Mouse (Mus musculus): Measurements from ENCODE around the gene Polr2a.
"Not testable (repeated sequence)": the region's sequence is repeated elsewhere in the genome, so short reads cannot be mapped to it uniquely, and the experiment has no call there.

The Polr2a gene

GRCm38 (mm10) chr11:69704613-69705010, 53.8 kb downstream of the Polr2a start:
- no peak for DNase-seq (ENCODE audit: low read depth)

DNA sequence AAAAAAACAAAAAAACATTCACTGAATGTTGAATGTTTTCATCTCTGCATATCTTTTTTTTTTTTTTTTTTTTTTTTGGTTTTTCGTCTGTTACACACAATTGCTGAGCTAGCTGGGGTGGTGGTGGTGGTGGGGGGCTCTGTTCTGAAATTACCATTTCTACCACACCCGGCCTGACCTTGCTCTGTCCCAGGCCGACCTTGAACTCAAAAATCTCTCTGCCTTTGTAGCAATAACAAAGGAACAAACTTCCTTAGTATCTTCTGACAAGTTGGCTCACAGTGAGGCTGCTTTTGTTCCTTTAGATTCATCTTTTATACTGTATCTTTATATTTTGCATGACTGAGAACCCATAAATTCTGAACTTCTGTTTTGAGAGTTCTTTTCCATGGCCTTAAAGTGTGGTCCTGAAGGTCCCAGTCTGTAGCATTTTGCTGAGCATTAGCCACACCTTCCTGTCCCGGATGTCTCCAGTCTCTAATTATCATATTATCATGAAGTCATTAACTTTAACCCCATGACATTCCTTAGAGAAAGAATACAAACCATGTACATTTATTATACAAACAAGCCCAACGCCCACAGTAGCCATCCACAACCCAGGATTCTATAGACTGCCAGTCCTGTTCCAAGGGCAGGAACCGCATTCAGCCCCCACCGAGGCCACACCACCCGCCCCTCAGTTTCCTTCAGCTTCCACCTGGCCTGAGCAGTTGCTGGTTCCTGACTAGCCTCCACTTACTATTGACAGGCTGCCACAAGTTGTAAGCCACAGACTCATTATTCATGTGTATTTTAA, 54.4 kb downstream of the Polr2a start:
- DNase-seq (ENCODE audit: low read depth): no peak

- not testable (repeated sequence) for DNase-seq (ENCODE audit: low read depth)
Measured at GRCm38 (mm10) chr11:69703381-69703780, 55.1 kb downstream of the Polr2a start.

- not testable (repeated sequence) for DNase-seq (ENCODE audit: low read depth)
Measured at GRCm38 (mm10) chr11:69702886-69703285, 55.6 kb downstream of the Polr2a start.

DNA sequence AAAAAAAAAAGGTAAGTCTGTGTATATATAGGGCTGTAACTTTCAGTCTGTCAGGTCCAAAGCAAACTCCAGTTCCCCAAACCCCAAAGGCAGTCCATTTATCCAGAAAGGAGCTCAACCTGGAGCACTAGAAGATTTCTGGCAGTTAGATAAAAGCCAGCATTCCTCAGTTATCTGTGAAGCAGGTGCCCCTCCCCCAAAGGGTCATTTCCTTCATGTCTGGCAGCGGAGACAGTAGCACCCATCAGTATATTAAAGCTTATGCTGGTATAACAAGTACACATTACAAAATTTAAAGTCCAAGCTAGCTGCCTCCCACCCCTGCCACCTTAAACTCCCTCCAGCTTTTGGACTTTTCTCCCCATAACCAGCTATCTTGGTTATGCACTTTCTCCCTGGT, 58.8 kb downstream of the Polr2a start:
- no peak for DNase-seq (ENCODE audit: low read depth)

GRCm38 (mm10) chr11:69698574-69698973, 59.9 kb downstream of the Polr2a start:
- DNase-seq (ENCODE audit: low read depth): peak; percentile 37

DNA sequence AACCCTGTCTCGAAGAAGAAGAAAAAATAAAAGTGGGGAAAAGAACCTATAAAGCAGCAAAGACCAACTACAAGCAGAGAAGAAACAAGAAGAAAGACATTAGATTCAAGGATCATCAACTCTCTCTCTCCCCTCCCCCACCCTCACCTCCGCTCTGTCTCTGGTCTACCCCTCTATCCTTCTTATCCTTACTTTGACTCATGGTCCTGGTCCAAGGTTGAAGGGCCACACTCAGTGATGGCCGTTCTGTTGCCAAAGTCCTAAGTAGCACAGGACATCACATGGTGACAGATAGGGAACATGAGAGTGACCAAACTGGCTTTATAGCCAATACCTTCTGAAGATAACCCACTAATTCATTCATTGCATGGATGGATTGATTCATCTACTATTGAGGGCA, 61.0 kb downstream of the Polr2a start:
- DNase-seq (ENCODE audit: low read depth): no peak

- DNase-seq (ENCODE audit: low read depth): no peak
Measured at GRCm38 (mm10) chr11:69695361-69696181, 62.9 kb downstream of the Polr2a start, which contains the start of the genes Tnfsf12 and Tnfsfm13. Tnfsf12 (minus strand) TSS chr11:69695849. Tnfsfm13 (minus strand) TSS chr11:69696098.

- DNase-seq (ENCODE audit: low read depth): no peak
Measured at GRCm38 (mm10) chr11:69695046-69695360, 63.4 kb downstream of the Polr2a start.

GRCm38 (mm10) chr11:69693421-69693965, 64.9 kb downstream of the Polr2a start:
- no peak for DNase-seq (ENCODE audit: low read depth)

DNA sequence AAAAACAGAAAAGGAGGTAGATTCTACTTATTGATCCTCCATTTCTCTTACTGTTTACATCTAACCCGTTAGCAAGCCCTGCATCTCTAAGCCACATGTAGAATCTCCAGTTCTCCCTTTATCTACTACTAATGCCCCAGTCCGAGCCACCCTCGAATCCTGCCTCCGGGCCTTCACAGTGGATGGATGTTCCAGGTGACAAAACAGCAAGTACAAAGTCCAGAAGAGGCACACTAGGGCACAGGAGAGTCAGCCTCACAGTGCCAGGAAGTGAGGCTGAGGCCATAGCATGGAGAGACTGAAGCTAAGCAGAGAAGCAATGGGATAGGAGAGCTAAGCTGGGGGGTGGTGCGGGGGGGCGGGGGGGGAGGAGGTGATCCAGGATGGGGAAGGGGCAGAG, 65.6 kb downstream of the Polr2a start:
- no peak for DNase-seq (ENCODE audit: low read depth)

- DNase-seq (ENCODE audit: low read depth): no peak
Measured at GRCm38 (mm10) chr11:69692196-69692811, 66.1 kb downstream of the Polr2a start.

DNA sequence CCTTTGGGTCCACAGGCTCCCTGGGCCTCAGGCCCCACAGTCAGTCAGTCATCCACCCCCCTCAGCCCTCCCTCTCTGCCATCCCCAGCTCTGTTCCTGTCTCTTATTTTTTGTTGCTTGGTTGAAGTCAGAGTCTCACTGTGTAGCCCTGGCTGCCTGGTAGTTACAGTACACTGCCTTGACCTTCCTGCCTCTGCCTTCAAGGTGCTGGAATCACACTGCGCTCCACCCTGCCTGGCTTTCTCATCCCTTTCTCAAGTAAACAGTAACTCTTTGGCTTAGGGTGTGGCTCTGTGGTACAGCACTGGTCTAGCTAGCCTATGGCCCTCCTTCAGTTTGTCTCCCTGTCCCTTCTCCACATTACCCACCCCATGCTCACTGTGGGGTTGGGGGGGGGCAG, 68.5 kb downstream of the Polr2a start:
- no peak for DNase-seq (ENCODE audit: low read depth)

DNA sequence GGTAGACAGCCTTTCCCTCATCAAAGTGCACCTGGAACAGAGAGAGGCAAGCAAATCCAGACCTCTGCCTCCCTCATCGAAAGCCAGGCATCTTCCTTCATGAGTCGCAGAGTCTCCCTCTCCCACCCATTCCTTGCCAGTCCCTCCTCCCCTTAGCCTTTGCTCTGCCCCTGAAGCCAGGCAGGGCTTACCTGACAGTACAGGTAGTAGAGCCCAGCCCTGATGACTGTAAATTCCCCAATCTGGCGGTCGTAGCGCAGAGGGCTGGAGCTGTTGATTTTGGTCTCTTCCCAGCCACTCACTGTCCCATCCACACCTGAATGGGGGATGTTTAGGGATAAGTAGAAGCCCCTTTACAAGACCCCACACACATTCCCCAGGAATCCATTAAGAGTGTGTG, 71.4 kb downstream of the Polr2a start:
- no peak for DNase-seq (ENCODE audit: low read depth)

DNA sequence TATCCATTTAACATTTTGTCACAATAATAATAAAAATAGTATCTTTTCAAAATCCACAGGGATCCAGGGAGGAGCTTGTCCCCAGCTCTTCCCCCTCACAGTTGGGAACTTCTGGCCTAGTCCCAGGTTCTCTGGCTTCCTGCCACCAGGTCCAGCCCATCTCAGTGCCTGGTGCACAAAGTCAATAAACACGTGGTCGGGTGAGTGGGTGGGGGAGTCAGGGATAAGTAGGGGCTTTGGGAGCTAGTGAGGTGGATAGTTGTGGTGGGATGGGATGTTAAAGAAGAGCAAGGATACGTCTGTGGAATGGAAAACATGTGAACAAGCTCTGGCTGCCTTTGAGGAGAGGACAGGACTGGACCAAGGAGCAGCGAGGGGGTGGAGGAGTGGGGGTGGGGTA, 72.1 kb downstream of the Polr2a start:
- DNase-seq (ENCODE audit: low read depth): no peak

- DNase-seq (ENCODE audit: low read depth): no peak
Measured at GRCm38 (mm10) chr11:69685526-69686148, 72.8 kb downstream of the Polr2a start, which contains the start of gene Tnfsf13. Tnfsf13 (minus strand) TSS chr11:69685784.

- no peak for DNase-seq (ENCODE audit: low read depth)
Measured at GRCm38 (mm10) chr11:69684936-69685335, 73.5 kb downstream of the Polr2a start.

DNA sequence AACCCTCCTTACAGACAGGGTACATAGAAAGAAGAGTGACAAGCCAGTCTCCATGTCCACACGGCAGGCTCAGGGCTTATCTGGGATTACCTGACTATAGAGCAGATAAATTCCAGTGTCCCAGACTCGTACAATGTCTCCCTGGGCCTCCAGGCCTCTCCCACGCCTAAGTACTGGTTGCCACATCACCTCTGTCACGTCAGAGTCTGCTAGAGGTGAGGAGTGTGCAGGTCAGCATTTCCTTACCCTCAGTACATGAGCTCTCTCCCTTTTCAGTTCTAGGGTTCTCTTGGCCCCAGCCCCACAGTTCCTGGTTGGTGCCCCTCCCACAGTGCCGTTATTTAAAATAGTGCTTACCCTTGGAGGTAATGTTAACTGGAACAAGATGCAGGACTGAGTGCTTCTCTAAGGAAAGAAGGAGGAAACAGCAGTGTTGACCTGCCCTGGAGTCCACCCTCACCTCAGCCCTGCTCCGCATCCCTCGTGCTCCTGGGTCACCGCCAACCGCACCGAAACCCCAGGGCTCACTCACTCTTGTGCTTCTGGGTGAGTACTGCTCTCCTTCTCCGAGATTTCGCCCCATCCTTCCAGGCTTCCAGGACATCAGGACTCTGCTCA, 74.2 kb downstream of the Polr2a start:
- DNase-seq (ENCODE audit: low read depth): no peak
